Mouse (Mus musculus) liver, adult 2 months (tissue): ENCODE measurements at regions not wholly inside any gene's neighbourhood (a gene's known extent, or its start where the extent isn't known, plus 50 kb on each side); places are given as distances from the start of the nearest gene placed in this dataset.

Experiments
- DNase-seq: peaks from one replicate; pipeline ENCODE4 v3.0.0-alpha.2; 2011; ENCODE audit warnings: low read depth, low spot score; ENCODE audit errors: extremely low read depth
- H3K27ac ChIP-seq: fragments of 200-500 bp; replicated peaks from 2 replicates; pipeline ENCODE4 v1.5.1; 2012; ENCODE audit warnings: low read depth, mild to moderate bottlenecking, control low read depth, inconsistent platforms, low read length; ENCODE audit not compliant: insufficient read depth
- H3K27me3 ChIP-seq: fragments of 200-500 bp; 2 replicates; pipeline ENCODE4 v1.6.1; 2012; ENCODE audit warnings: mild to moderate bottlenecking, moderate library complexity, low read length, inconsistent platforms; ENCODE audit not compliant: control insufficient read depth, insufficient read depth
- H3K36me3 ChIP-seq: fragments of 200-500 bp; 2 replicates; pipeline ENCODE4 v1.6.1; 2012; ENCODE audit warnings: low read length, inconsistent platforms; ENCODE audit not compliant: control insufficient read depth, insufficient read depth
- H3K4me1 ChIP-seq: fragments of 200-500 bp; 2 replicates; pipeline ENCODE4 v1.6.1; 2011; ENCODE audit warnings: low read length; ENCODE audit not compliant: control insufficient read depth, insufficient read depth
- H3K4me3 ChIP-seq: fragments of 200-500 bp; 2 replicates; pipeline ENCODE4 v1.5.1; 2011; ENCODE audit warnings: low read depth, mild to moderate bottlenecking, control low read depth, low read length, moderate library complexity; ENCODE audit not compliant: insufficient read depth
- H3K79me2 ChIP-seq: fragments of 200-500 bp; 2 replicates; pipeline ENCODE4 v1.6.1; 2012; ENCODE audit warnings: inconsistent platforms, mild to moderate bottlenecking, low read length, moderate library complexity; ENCODE audit not compliant: control insufficient read depth, insufficient read depth
- H3K9ac ChIP-seq: fragments of 200-500 bp; 2 replicates; pipeline ENCODE4 v1.6.1; 2012; ENCODE audit warnings: low read depth, mild to moderate bottlenecking, control low read depth, inconsistent platforms, low read length
- CTCF ChIP-seq: fragments of 200-500 bp; IDR thresholded peaks from 2 replicates; pipeline ENCODE4 v1.5.1; 2011; ENCODE audit warnings: low read depth, low read length, control low read depth
- POLR2A ChIP-seq: fragments of 200-500 bp; IDR thresholded peaks from 2 replicates; pipeline ENCODE4 v1.6.1; 2011; ENCODE audit warnings: low read length, control low read depth; ENCODE audit not compliant: insufficient read depth; ENCODE audit errors: extremely low read depth
- WGBS: fragments of 180-500 bp; shearing (Covaris S2); methylation state at CpG from one replicate; pipeline ENCODE4 v1.1.7; 2018; 5-methylcytosine and 5-hydroxymethylcytosine counted together

GRCm38 (mm10) chr8:80364059-80364458 lies 129.5 kb upstream of the Gypa start:
- H3K4me3 ChIP-seq: no peak overlapping the region
- no peak overlapping the region for H3K27ac ChIP-seq
- TF ChIP-seq POLR2A (no peak), CTCF (no peak)
- 74% methylated on average over 7 of the region's 7 CpGs for WGBS
- H3K27me3 ChIP-seq: no peaks in the 10 kb centered on the region
- no peaks in the 10 kb centered on the region for H3K36me3 ChIP-seq
- H3K4me1 ChIP-seq: no peaks in the 10 kb centered on the region
- no peaks in the 10 kb centered on the region for H3K79me2 ChIP-seq
- DNase-seq: no peak
- no peak overlapping the region for H3K9ac ChIP-seq

GRCm38 (mm10) chr8:80343299-80343698 lies 150.3 kb upstream of the Gypa start:
- DNase-seq: no peak
- 85% methylated on average over 4 of the region's 4 CpGs for WGBS

GRCm38 (mm10) chr8:80337872-80338271 lies 155.7 kb upstream of the Gypa start:
- H3K4me1 ChIP-seq: no peaks in the 10 kb centered on the region
- H3K36me3 ChIP-seq: no peaks in the 10 kb centered on the region
- TF ChIP-seq CTCF: no peak
- no peak for TF ChIP-seq POLR2A
- H3K9ac ChIP-seq: no peak overlapping the region
- 74% methylated on average over 2 of the region's 2 CpGs for WGBS
- no peak overlapping the region for H3K27ac ChIP-seq
- no peaks in the 10 kb centered on the region for H3K79me2 ChIP-seq
- peak; percentile 18 for DNase-seq
- H3K4me3 ChIP-seq: no peak overlapping the region
- H3K27me3 ChIP-seq: no peaks in the 10 kb centered on the region

More at GRCm38 (mm10) chr8:80343299-80343698, 150.3 kb upstream of the Gypa start:
- Histone ChIP-seq H3K4me1 (no peaks in the 10 kb centered on the region), H3K4me3 (no peak overlapping the region), H3K27ac (no peak overlapping the region), H3K27me3 (no peaks in the 10 kb centered on the region), H3K36me3 (no peaks in the 10 kb centered on the region), H3K79me2 (no peaks in the 10 kb centered on the region), H3K9ac (no peak overlapping the region)
- no peak for TF ChIP-seq CTCF
- TF ChIP-seq POLR2A: no peak

- no peak overlapping the region for H3K27ac ChIP-seq
- DNase-seq: no peak
- TF ChIP-seq POLR2A (no peak), CTCF (no peak)
- H3K79me2 ChIP-seq: no peaks in the 10 kb centered on the region
- WGBS: 73% methylated on average over 2 of the region's 2 CpGs
- no peak overlapping the region for H3K9ac ChIP-seq
- no peak overlapping the region for H3K4me3 ChIP-seq
- H3K36me3 ChIP-seq: no peaks in the 10 kb centered on the region
- no peaks in the 10 kb centered on the region for H3K4me1 ChIP-seq
- H3K27me3 ChIP-seq: no peaks in the 10 kb centered on the region
Observed at GRCm38 (mm10) chr8:80328676-80329075, 164.9 kb upstream of the Gypa start.

- H3K27ac ChIP-seq: no peak overlapping the region
- H3K79me2 ChIP-seq: no peaks in the 10 kb centered on the region
- WGBS: 87% methylated on average over 3 of the region's 3 CpGs
- H3K9ac ChIP-seq: no peak overlapping the region
- no peak for DNase-seq
- no peak for TF ChIP-seq POLR2A
- TF ChIP-seq CTCF: no peak
- no peaks in the 10 kb centered on the region for H3K36me3 ChIP-seq
- H3K27me3 ChIP-seq: no peaks in the 10 kb centered on the region
- no peaks in the 10 kb centered on the region for H3K4me1 ChIP-seq
- H3K4me3 ChIP-seq: no peak overlapping the region
Observed at GRCm38 (mm10) chr8:80325859-80326258, 167.7 kb upstream of the Gypa start.

- Histone ChIP-seq H3K27ac (0 out of 2 replicates have a peak overlapping the region, but pooled peaks have one; percentile 19), H3K4me1 (no peaks in the 10 kb centered on the region), H3K36me3 (no peaks in the 10 kb centered on the region), H3K79me2 (no peaks in the 10 kb centered on the region), H3K9ac (no peak overlapping the region), H3K27me3 (no peaks in the 10 kb centered on the region), H3K4me3 (no peak overlapping the region)
- TF ChIP-seq POLR2A (no peak), CTCF (no peak)
- WGBS: 70% methylated on average over 4 of the region's 4 CpGs
- DNase-seq: peak; percentile 55
Observed at GRCm38 (mm10) chr8:80325132-80325531, 168.4 kb upstream of the Gypa start.
